Mouse (Mus musculus): ENCODE measurements around the gene Adgrg5.

Gene Adgrg5

DNA sequence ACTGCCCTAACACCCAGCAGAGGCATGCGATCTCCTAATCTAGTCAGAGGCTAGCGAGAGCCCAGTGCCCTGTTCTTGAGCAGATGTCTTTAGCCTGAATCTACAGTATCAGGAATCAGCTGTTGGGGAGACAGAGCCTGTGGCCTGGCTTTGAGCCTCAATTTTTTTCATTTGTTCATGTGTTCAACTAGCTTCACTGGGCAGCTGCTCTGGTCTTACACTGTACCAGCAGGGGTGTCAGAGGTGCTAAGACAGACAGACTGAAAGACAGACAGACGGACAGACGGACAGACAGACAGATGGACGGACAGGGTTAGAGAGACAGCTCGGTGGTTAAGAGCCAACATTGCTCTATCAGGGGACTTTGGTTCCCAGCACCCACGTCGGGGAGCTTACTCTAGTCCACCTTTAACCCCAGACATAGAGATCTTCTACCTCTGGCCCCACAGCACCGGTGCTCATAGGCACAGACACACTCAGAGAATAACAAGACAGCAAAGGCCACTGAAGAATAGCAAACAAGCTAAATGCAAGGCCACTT, 68.0 kb downstream of the Adgrg5 start:
- DNase-seq (ENCODE audit: low read depth in 2 of 2, low spot score in 2 of 2) = no peak

DNA sequence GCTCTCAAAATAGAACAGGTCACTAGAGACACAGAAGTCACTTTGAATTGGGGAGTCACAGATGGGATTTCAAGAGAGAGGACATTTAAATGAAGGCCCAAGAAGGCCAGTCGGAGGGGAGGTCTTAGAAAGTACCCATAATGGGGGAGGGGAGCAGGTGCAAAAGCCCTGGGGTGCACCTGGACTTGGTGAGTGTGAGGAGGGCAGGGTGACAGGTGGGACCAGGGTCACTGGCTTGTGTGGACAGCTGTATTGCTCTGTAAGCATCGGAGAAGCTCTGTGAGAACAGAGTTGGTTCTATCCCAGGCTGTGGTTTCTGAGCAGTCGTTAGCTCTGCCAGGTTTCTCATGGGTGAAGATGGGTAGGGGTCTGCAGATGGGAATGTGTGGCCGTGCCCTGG, 68.5 kb downstream of the Adgrg5 start:
- DNase-seq (ENCODE audit: low read depth in 2 of 2, low spot score in 2 of 2) = no peak

DNA sequence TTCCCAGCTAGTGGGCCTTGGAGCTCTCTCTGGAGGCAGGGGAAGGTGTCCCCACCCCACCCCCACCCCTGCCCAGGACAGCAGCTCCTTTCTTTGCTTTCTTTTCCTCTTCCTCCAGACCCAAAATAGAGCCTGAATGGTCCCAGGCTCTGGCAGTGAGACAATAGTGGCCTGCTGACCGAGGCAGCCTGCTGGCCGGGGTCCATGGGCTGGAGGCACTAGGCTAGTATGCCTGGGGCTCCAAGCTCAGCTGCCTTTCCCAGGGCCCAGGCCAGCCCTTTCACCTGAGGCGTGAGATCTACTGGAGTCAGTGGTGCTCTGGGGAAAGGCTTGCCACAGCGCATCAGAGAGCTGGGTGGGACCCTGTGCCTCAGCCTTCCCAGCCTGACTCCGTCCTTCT, 69.0 kb downstream of the Adgrg5 start:
- no peak for DNase-seq (ENCODE audit: low read depth in 2 of 2, low spot score in 2 of 2)

Data from CD8-positive naive resting alpha-beta T cell, adult 2 months (primary cell).